Comparison of ENCODE assay signal across 20 mouse cellular contexts in the genomic region with DNA sequence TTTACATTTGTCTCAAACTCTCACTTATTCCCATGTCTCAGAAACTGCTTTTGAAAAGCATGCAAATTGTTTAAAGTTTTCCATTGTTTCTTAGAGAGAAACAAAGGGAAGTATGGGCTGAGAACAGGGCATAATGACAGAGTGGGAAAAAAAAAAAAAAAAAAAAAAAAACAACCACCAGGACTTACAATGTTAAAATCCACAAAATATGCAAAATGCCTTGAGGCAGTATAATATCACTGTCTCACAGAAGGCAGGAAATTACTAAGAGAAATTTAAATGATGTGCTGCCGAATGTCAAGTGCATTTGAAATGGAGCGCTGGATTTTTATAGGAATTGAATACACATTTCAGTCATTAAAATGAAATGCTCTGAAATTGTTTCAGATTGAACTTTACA. TPM values are rescaled to one million over a fixed set of nuclear protein-coding genes. Genes with fewer than 3 reads are reported as not detected.
"Had no signal": no experiment of that assay in that cellular context is flagged by ENCODE, and none has a peak within 500 bp of the region (broad histone marks: within the 10 kb centered on the region; RNA-seq: fewer than 3 reads in every experiment).

No protein-coding gene starts in this region.

- H3K27ac ChIP-seq: liver, embryonic 12.5 days; liver, embryonic 14.5 days; midbrain, embryonic 10.5 days; neural tube, embryonic 13.5 days; neural tube, embryonic 15.5 days; stomach, embryonic 15.5 days; stomach, postnatal 0 days had no signal

- H3K9me3 ChIP-seq: liver, embryonic 12.5 days; midbrain, embryonic 10.5 days; neural tube, embryonic 13.5 days; neural tube, embryonic 15.5 days; stomach, embryonic 15.5 days had no signal

- H3K4me1 ChIP-seq: liver, embryonic 12.5 days; midbrain, embryonic 10.5 days; neural tube, embryonic 13.5 days; neural tube, embryonic 15.5 days; stomach, embryonic 15.5 days had no signal

- ATAC-seq: liver, embryonic 12.5 days had no signal

- H3K9ac ChIP-seq: liver, embryonic 12.5 days; liver, embryonic 14.5 days; lung, embryonic 14.5 days; neural tube, embryonic 13.5 days; neural tube, embryonic 15.5 days; stomach, embryonic 15.5 days had no signal

- DNase-seq: lung, adult 18-20 months; lung, embryonic 14.5 days; lung, postnatal 10 days; lung, postnatal 4 days; retina, postnatal 1 day; right cerebral cortex, postnatal 14 days; thymus, adult 2 months; thymus, postnatal 25 days; thymus, postnatal 4 days had no signal

- H3K27me3 ChIP-seq: liver, embryonic 12.5 days; neural tube, embryonic 13.5 days; neural tube, embryonic 15.5 days; stomach, embryonic 15.5 days had no signal

- H3K4me3 ChIP-seq: liver, embryonic 12.5 days; midbrain, embryonic 10.5 days; myocyte; neural tube, embryonic 13.5 days; neural tube, embryonic 15.5 days; stomach, embryonic 15.5 days had no signal

- H3K36me3 ChIP-seq: liver, embryonic 12.5 days; midbrain, embryonic 10.5 days; neural tube, embryonic 13.5 days; neural tube, embryonic 15.5 days; stomach, embryonic 15.5 days had no signal

- H3K4me2 ChIP-seq: liver, embryonic 12.5 days; lung, embryonic 14.5 days; neural tube, embryonic 13.5 days; neural tube, embryonic 15.5 days; stomach, embryonic 15.5 days had no signal

RNA-seq across cellular contexts. Expression of a gene that starts 26.3 kb away (rescaled TPM):
- polyA plus RNA-seq: liver, embryonic 12.5 days; liver, embryonic 16.5 days; lung, embryonic 14.5 days; midbrain, embryonic 10.5 days; neural tube, embryonic 11.5 days; neural tube, embryonic 13.5 days; neural tube, embryonic 15.5 days; testis, adult 2 months had no signal
